Mouse (Mus musculus): Measurements from ENCODE around the gene Zc3h4.

Zc3h4 gene

GRCm38 (mm10) chr7:16475764-16476599, 75.3 kb downstream of the Zc3h4 start:
- DNase-seq (ENCODE audit: low read depth, low spot score): no peak

- DNase-seq (ENCODE audit: low read depth, low spot score): no peak
These were observed 75.9 kb downstream of the Zc3h4 start for GRCm38 (mm10) chr7:16476600-16476989.

- no peak for DNase-seq (ENCODE audit: low read depth, low spot score)
These were observed 76.9 kb downstream of the Zc3h4 start, which contains the start of gene Npas1 for GRCm38 (mm10) chr7:16477628-16478027. TSS of gene Npas1 (minus strand) at chr7:16477728.
